Mouse (Mus musculus): ENCODE measurements around the gene Ahsa2. TPM values are rescaled to one million over a fixed set of nuclear protein-coding genes. Genes with fewer than 3 reads are reported as not detected.
"Not testable (repeated sequence)": the region's sequence is repeated elsewhere in the genome, so short reads cannot be mapped to it uniquely, and the experiment has no call there.

Gene Ahsa2
- 81.7 and 83.2 TPM in 2 replicates for polyA plus RNA-seq (2015; fragmentation: Nextera tagmentation; extraction: Ambion mirVana)

DNA sequence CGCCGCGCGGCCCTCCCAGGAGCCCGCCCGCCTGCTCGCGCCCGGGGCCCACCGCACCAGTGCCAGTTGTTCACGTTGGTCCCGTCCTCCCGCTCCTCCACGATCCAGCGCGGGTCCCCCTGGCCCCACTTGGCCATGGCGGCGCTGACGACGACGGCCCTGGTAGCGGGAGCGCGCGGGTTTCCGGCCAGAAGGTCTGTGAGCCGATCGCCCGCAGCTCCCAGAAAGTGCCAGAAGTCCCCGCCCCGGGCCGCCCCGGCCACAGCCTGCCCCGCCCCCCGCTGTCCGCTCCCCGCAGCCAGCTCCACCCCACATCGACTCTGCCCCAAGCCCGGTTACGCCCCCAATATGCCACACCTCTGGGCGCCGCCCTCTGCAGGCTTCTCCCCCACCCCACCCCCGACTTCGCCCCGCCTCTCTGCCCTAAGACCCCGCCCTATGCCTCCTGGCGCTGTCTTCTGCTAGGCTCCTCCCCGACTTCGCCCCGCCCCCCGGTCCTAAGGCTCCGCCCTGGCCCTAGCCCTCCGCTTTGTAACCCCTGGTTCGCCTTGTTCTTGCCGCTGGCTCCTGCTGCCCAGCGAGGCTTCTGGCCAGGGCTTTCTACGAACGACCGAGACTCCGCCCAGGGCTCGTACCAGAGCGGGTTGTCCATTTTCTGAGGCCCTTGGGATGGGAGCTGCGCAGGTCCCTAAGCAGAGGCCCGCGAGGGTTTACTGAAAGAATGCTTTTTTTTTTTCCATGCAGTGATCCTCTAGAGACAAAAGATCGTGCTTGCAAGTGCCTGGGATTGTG is at the start of gene Ahsa2:
Ahsa2 (minus strand) TSS at position 313 of the 792 bp plus-strand sequence.
- H3K27ac ChIP-seq = peak within 1 kb of the TSS; percentile 97
- peak within 1 kb of the TSS; percentile 92 for H3K9ac ChIP-seq
- no peaks in the 10 kb centered on the region for H3K27me3 ChIP-seq
- ATAC-seq (ENCODE audit: insufficient number of reproducible peaks, low FRiP score, low TSS enrichment, low read depth) = peak; percentile 96
- WGBS = under 1% methylated on average over 63 of the region's 66 CpGs
- H3K36me3 ChIP-seq = peaks cover 21% of the 10 kb centered on the region
- peak within 1 kb of the TSS; percentile 92 for H3K4me3 ChIP-seq
- peaks cover 17% of the 10 kb centered on the region for H3K4me1 ChIP-seq
- peak within 1 kb of the TSS; percentile 64 for H3K4me2 ChIP-seq
- no peaks in the 10 kb centered on the region for H3K9me3 ChIP-seq

DNA sequence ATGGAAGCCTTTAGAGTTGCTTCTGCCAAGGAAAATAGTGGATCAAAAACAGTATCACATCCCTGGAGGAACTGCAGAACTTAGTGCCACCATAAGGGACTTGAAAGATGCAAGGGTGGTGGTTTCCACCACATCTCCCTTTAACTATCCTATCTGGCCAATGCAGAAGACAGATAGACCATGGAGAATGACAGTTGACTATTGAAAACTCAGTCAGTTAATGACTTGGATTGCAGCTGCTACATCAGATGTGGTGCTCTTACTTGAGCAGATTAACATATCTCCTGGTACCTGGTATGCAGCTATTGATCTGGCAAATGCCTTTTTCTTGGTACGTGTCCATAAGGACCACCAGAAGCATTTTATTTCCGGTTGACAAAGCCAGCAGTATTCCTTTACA is 39.6 kb upstream of the Ahsa2 start:
- H3K36me3 ChIP-seq = no peaks in the 10 kb centered on the region
- WGBS = 88% methylated on average over 2 of the region's 2 CpGs
- no peaks in the 10 kb centered on the region for H3K4me1 ChIP-seq
- no peak overlapping the region for H3K4me2 ChIP-seq
- ATAC-seq (ENCODE audit: insufficient number of reproducible peaks, low FRiP score, low TSS enrichment, low read depth) = no peak
- H3K9me3 ChIP-seq = no peaks in the 10 kb centered on the region
- no peak overlapping the region for H3K27ac ChIP-seq
- no peak overlapping the region for H3K4me3 ChIP-seq
- H3K9ac ChIP-seq = no peak overlapping the region
- H3K27me3 ChIP-seq = no peaks in the 10 kb centered on the region

DNA sequence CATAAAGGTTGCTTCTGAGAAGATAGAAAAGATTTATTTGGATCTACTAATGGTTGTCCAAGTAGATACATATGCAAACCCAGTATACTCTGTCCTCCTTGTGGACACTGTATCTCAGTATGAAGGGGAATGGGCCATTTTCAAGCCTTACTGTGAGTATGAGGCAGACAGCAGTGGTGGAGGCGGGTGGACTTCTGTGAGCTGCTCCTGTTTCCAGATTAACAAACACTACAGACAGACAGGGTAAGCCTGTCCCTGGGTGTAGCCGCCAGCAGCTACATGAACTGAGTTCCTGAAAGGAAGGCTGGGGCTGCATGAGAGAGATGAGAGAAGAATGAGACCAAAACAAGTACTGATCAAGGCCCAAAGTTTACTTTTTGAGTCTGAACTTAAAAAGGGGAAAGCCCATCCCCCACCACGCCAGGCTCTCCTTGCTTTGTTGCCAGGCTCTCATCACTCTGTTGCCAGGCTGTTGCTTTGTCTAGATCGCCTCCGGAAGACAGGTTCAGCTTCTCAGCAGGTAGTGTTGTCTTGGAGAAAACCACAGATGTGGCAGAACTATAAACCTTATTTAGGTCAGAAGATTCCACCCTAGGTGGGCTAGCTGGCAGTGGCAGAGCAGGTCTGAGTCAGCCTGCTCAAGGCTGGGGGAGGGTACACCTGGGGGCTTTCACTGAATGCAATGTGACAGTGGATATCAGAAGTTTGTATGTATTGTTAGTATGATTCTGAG is 22.8 kb upstream of the Ahsa2 start, which contains the start of gene 1700093K21Rik:
1700093K21Rik (minus strand) TSS at position 683 of the 733 bp plus-strand sequence.
- no peak within 1 kb of the TSS for H3K9ac ChIP-seq
- no peak within 1 kb of the TSS for H3K27ac ChIP-seq
- no peaks in the 10 kb centered on the region for H3K9me3 ChIP-seq
- H3K4me2 ChIP-seq = no peak within 1 kb of the TSS
- H3K27me3 ChIP-seq = no peaks in the 10 kb centered on the region
- H3K4me1 ChIP-seq = no peaks in the 10 kb centered on the region
- WGBS = 52% methylated on average over 5 of the region's 5 CpGs
- H3K4me3 ChIP-seq = no peak within 1 kb of the TSS
- H3K36me3 ChIP-seq = no peaks in the 10 kb centered on the region
- ATAC-seq (ENCODE audit: insufficient number of reproducible peaks, low FRiP score, low TSS enrichment, low read depth) = no peak

DNA sequence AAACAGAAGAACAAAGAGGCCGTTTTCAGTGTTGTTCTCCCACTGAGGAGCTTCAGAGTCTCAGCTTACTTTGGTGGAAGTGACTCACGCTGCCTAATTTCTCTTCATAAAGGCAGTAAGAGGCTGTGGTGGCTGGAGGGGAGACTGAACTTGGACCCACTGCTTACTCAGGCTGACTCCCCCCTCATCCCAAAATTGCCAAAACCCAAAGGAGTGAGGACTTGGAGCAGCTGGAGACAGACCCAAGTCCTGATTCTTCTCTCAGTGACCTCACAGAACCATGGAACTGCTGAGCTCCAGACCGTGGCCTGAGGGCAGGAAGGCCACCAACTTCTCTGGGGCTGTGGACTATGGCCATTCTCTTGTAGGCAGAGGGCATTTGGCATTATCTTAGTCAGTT is 21.2 kb upstream of the Ahsa2 start:
- 81% methylated on average over 3 of the region's 3 CpGs for WGBS
- Histone ChIP-seq H3K9me3 (no peaks in the 10 kb centered on the region), H3K27ac (no peak overlapping the region), H3K36me3 (no peaks in the 10 kb centered on the region), H3K4me2 (no peak overlapping the region), H3K4me1 (no peaks in the 10 kb centered on the region), H3K27me3 (no peaks in the 10 kb centered on the region), H3K9ac (no peak overlapping the region), H3K4me3 (no peak overlapping the region)
- ATAC-seq (ENCODE audit: insufficient number of reproducible peaks, low FRiP score, low TSS enrichment, low read depth) = no peak

DNA sequence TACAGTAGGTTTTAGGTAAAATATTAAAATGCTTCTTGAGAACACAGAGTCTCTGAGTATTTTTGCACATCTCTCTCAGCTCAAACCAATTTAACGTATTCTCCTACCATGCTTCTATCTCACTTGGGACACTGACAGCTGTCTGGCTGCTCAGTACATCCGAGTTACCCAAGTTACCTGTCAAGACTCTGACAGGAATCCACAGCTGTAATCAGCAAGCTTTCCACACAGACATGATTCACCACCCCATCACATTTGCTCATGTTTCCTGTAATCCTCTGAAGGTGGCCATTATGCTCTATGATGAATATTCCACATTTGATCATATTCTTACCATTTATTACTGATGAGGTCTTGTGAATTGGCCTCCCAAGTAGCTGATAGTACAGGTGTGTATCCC is 17.5 kb upstream of the Ahsa2 start:
- no peak for ATAC-seq (ENCODE audit: insufficient number of reproducible peaks, low FRiP score, low TSS enrichment, low read depth)
- WGBS = 81% methylated on average over 2 of the region's 2 CpGs
- no peak overlapping the region for H3K9ac ChIP-seq
- H3K27ac ChIP-seq = no peak overlapping the region
- no peaks in the 10 kb centered on the region for H3K4me1 ChIP-seq
- no peak overlapping the region for H3K4me2 ChIP-seq
- H3K27me3 ChIP-seq = no peaks in the 10 kb centered on the region
- no peak overlapping the region for H3K4me3 ChIP-seq
- H3K9me3 ChIP-seq = no peaks in the 10 kb centered on the region
- H3K36me3 ChIP-seq = no peaks in the 10 kb centered on the region

DNA sequence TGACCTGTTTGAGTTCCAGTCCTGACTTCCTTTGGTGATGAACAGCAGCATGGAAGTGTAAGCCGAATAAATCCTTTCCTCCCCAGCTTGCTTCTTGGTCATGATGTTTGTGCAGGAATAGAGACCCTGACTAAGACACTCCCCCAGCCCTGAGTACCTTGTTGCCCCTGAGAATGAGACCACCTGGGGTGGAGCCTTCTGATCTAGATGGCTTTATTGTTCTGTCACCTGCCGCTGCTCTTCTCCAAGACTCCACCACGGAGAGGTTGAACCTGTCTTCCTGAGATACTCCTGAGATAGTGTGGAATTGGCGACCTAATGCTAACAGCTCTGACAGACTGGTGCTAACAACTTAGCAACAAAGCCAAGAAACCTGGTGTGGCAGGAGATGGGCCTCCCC is 17.0 kb upstream of the Ahsa2 start:
- not testable (repeated sequence) for H3K27ac ChIP-seq; H3K36me3 ChIP-seq; ATAC-seq (ENCODE audit: insufficient number of reproducible peaks, low FRiP score, low TSS enrichment, low read depth); H3K4me2 ChIP-seq; H3K9me3 ChIP-seq; H3K9ac ChIP-seq; H3K4me3 ChIP-seq; H3K27me3 ChIP-seq; H3K4me1 ChIP-seq
- WGBS = 39% methylated on average over 4 of the region's 4 CpGs

DNA sequence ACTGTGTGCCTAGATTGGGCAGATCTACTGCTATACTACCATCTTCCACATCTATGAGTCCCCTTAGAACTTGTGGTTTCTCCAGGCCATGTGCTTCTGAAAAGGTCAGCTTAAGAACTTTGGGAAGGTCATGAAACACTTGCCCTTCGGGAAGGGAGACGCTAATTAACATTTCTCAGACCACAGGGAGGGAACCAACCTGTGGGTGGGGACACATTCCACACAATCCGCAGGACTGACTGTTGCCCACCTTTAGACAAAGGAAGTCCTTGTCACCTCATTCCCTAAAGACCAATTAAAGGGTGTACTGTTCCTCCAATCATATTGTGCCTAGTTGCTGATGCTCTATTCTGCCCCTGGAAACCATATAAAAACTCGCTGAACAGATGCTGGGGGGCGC is 7.0 kb upstream of the Ahsa2 start:
- not testable (repeated sequence) for H3K4me3 ChIP-seq; H3K4me1 ChIP-seq; H3K9ac ChIP-seq; H3K4me2 ChIP-seq; H3K27ac ChIP-seq; H3K27me3 ChIP-seq; H3K36me3 ChIP-seq; ATAC-seq (ENCODE audit: insufficient number of reproducible peaks, low FRiP score, low TSS enrichment, low read depth); H3K9me3 ChIP-seq
- WGBS = 56% methylated on average over 5 of the region's 5 CpGs

DNA sequence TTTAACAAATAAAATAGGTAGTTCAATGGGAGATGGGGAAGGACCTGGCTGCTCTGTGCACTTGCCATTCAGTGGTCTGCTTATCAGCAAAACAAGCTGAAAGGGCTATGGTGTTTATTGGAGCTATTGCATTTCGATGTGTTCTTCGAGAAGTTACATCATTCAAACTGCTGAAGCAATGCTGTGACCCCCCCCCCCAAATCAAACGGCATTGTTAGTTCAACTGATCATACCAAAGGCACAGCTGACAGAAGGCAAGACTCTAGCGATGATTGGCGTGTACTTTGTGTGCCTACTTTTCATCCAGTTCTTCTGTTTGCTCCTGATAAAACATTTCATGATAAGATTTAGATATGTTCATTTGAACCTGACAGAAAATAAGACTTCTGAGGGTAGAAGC is 779 bp upstream of the Ahsa2 start:
- 59% methylated on average over 5 of the region's 5 CpGs for WGBS
- no peak for ATAC-seq (ENCODE audit: insufficient number of reproducible peaks, low FRiP score, low TSS enrichment, low read depth)
- H3K27me3 ChIP-seq = no peaks in the 10 kb centered on the region
- no peaks in the 10 kb centered on the region for H3K9me3 ChIP-seq
- H3K27ac ChIP-seq = peak overlapping the region; percentile 85
- H3K36me3 ChIP-seq = peaks cover 15% of the 10 kb centered on the region
- peak overlapping the region; percentile 64 for H3K4me2 ChIP-seq
- H3K4me1 ChIP-seq = peaks cover 17% of the 10 kb centered on the region
- no peak overlapping the region for H3K9ac ChIP-seq
- peak overlapping the region; percentile 92 for H3K4me3 ChIP-seq

DNA sequence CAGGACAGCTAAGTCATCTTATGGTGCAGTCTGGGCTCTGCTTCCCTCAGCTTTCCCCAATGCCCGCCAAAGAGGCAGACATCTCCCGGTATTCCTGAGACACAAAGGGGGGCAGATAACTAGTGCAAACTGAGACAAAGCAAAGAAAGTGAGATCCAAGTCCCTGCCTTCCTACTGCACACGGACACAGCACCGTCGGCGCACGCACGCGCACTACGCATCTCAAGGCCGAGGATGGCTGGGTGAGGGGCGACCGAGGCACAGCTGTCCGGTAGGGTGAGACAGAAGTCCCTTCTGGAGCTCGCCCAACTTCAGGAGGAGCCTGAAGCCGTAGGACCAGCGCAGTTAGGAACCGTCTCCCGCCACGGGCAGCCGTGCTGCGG is 504 bp downstream of the Ahsa2 start:
- Histone ChIP-seq H3K4me3 (peak overlapping the region; percentile 92), H3K9me3 (no peaks in the 10 kb centered on the region), H3K27ac (peak overlapping the region; percentile 97), H3K4me2 (peak overlapping the region; percentile 64), H3K9ac (peak overlapping the region; percentile 92), H3K36me3 (peaks cover 27% of the 10 kb centered on the region), H3K27me3 (no peaks in the 10 kb centered on the region), H3K4me1 (peaks cover 17% of the 10 kb centered on the region)
- WGBS = under 1% methylated on average over 22 of the region's 22 CpGs
- ATAC-seq (ENCODE audit: insufficient number of reproducible peaks, low FRiP score, low TSS enrichment, low read depth) = peak; percentile 81

DNA sequence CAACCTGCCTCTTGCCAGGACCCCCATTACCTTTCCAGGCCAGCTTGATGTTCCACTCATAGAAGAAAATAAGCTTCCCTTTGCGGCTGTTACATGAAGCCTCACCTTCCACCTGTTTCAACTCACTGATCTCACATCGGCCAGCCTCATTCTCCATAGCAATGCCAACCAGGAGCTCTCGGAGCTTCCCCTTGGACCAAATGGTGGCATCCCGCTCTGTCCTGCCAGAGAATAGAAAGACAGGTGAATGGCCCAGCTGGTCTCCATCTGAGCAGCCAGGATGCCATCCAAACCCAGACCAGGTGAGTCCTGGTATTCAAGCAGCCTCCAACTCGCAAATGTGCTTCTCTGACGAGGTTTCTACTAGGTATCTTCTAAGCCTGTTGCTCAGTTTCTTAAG is 1.2 kb downstream of the Ahsa2 start:
- no peaks in the 10 kb centered on the region for H3K9me3 ChIP-seq
- peaks cover 17% of the 10 kb centered on the region for H3K4me1 ChIP-seq
- peak overlapping the region; percentile 92 for H3K9ac ChIP-seq
- peaks cover 33% of the 10 kb centered on the region for H3K36me3 ChIP-seq
- H3K27ac ChIP-seq = no peak overlapping the region
- H3K4me2 ChIP-seq = peak overlapping the region; percentile 64
- no peak for ATAC-seq (ENCODE audit: insufficient number of reproducible peaks, low FRiP score, low TSS enrichment, low read depth)
- no peaks in the 10 kb centered on the region for H3K27me3 ChIP-seq
- WGBS = 47% methylated on average over 6 of the region's 6 CpGs
- H3K4me3 ChIP-seq = peak overlapping the region; percentile 92

DNA sequence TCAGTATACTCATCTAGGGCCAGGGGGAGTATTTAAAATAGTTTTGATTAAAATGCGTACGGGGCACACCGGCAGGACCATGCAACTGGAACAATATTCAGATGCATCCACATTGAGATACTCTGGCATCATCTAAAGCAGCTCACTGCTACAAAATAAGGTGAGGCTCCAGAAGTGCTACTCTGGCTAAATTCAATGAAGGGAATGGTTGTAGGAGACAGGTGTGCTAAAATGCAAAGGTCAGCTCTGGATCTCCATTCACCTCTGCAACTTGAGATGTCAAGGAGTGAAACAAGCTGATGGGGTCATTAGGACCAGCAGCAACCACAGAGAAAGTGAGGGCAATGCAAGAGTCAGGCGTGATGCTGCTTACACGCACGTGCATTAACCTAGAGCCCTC is 2.6 kb downstream of the Ahsa2 start:
- ATAC-seq (ENCODE audit: insufficient number of reproducible peaks, low FRiP score, low TSS enrichment, low read depth) = no peak
- Histone ChIP-seq H3K27ac (no peak overlapping the region), H3K36me3 (peaks cover 47% of the 10 kb centered on the region), H3K9me3 (no peaks in the 10 kb centered on the region), H3K27me3 (no peaks in the 10 kb centered on the region), H3K4me1 (peaks cover 17% of the 10 kb centered on the region), H3K9ac (no peak overlapping the region), H3K4me3 (no peak overlapping the region), H3K4me2 (no peak overlapping the region)
- WGBS = 76% methylated on average over 6 of the region's 6 CpGs

DNA sequence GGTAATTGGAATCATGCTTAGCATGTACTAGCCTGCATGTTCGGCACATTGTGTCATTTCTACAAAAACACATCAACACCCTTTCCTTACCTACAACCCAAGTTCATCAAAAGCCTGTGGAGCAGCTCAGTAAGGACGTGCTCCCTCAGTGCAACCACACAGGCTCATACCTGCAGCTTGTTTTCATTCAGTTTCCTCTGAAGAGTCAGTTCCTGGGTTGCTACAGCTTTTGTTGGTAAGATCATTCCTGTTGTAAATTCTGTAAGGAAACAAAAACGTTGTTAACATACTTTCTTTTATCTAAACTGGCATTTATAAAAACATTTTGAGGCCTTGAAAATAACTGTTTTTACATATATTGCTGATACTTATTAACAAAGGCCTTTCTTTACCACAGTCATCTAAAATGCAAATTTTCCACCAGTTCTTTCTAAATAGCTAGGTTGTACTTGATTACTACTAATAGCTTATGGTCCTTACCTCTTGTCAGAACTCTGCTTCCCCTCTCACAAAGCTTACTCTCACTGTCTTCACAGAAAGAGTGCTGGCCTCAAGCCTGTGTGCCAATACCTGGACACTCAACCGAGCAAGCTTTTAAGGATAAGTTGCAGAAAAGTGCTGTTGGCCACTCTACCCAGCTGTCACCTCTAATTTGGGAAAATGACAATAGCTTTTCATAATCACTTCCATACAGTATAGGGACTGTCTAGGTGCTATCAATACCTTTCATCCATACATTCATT is 5.6 kb downstream of the Ahsa2 start:
- Histone ChIP-seq H3K27ac (no peak overlapping the region), H3K4me2 (no peak overlapping the region), H3K4me1 (peaks cover 17% of the 10 kb centered on the region), H3K9ac (no peak overlapping the region), H3K4me3 (no peak overlapping the region), H3K36me3 (peaks cover 75% of the 10 kb centered on the region), H3K9me3 (no peaks in the 10 kb centered on the region), H3K27me3 (no peaks in the 10 kb centered on the region)
- WGBS = 78% methylated on average over 4 of the region's 4 CpGs
- no peak for ATAC-seq (ENCODE audit: insufficient number of reproducible peaks, low FRiP score, low TSS enrichment, low read depth)

All from limb, embryonic 15.5 days (tissue).